Mouse (Mus musculus) midbrain, embryonic 14.5 days (tissue): Measurements from ENCODE around the gene C1qa. TPM values are rescaled to one million over a fixed set of nuclear protein-coding genes. Genes with fewer than 3 reads are reported as not detected.
A peak's percentile ranks its signal among the peaks of the same experiment; 100 is the strongest.

ENCODE experiments used
- ATAC-seq: fragments of 200-750 bp; cut with Nextera tagmentation; 2 replicates; pipeline ENCODE4 v1.8.0; 2017; ENCODE audit warnings: moderate number of reproducible peaks, moderate library complexity; ENCODE audit not compliant: low FRiP score, low TSS enrichment
- DNase-seq: peaks from one replicate; pipeline ENCODE4 v3.0.0-alpha.2; 2015
- H3K27ac ChIP-seq: fragments of 300-500 bp; sonication (generic); replicated peaks from 2 replicates; pipeline ENCODE4 v1.5.1; 2014; ENCODE audit warnings: mild to moderate bottlenecking, low read depth, low read length, moderate library complexity
- H3K27me3 ChIP-seq: fragments of 300-500 bp; sonication (generic); 2 replicates; pipeline ENCODE4 v1.6.1; 2014; ENCODE audit warnings: low read length, control low read depth, mixed read lengths; ENCODE audit not compliant: control insufficient read depth, insufficient read depth
- H3K36me3 ChIP-seq: fragments of 300-500 bp; sonication (generic); 2 replicates; pipeline ENCODE4 v1.6.1; 2014; ENCODE audit warnings: low read length, control low read depth; ENCODE audit not compliant: control insufficient read depth, insufficient read depth
- H3K4me1 ChIP-seq: fragments of 300-500 bp; sonication (generic); 2 replicates; pipeline ENCODE4 v1.6.1; 2014; ENCODE audit warnings: mild to moderate bottlenecking, antibody characterized with exemption, low read length, control low read depth; ENCODE audit not compliant: control insufficient read depth, insufficient read depth
- H3K4me2 ChIP-seq: fragments of 300-500 bp; sonication (generic); 2 replicates; pipeline ENCODE4 v1.6.1; 2014; ENCODE audit warnings: mild to moderate bottlenecking, low read length, moderate library complexity
- H3K4me3 ChIP-seq: fragments of 300-500 bp; sonication (generic); replicated peaks from 2 replicates; pipeline ENCODE4 v1.5.1; 2014; ENCODE audit warnings: low read depth, low read length
- H3K9ac ChIP-seq: fragments of 300-500 bp; sonication (generic); replicated peaks from 2 replicates; pipeline ENCODE4 v1.6.1; 2014; ENCODE audit warnings: mild to moderate bottlenecking, low read length, moderate library complexity
- H3K9me3 ChIP-seq: fragments of 300-500 bp; sonication (generic); 2 replicates; pipeline ENCODE4 v1.6.1; 2016; ENCODE audit warnings: low read length, control low read depth, mixed read lengths; ENCODE audit not compliant: control insufficient read depth
- WGBS: fragments of 180-500 bp; shearing (Covaris S2); extraction: QIAGEN DNeasy Blood & Tissue Kit; methylation state at CpG from one replicate; pipeline ENCODE4 v1.1.7; 2014; 5-methylcytosine and 5-hydroxymethylcytosine counted together
- polyA plus RNA-seq: library from polyadenylated mRNA; unstranded; fragments of >200 nt; fragmentation: Nextera tagmentation; extraction: Ambion mirVana; gene quantifications from 2 replicates; pipeline ENCODE4 v1.2.1, GENCODE M21; 2014

C1qa gene
- polyA plus RNA-seq, 1 experiment from 2014 or later, result 23.0 TPM

GRCm38 (mm10) chr4:136911804-136912203, 13.2 kb upstream of the C1qa start:
- H3K36me3 ChIP-seq, result no peaks in the 10 kb centered on the region
- H3K9me3 ChIP-seq, result no peaks in the 10 kb centered on the region
- no peak overlapping the region for H3K9ac ChIP-seq
- no peak overlapping the region for H3K4me3 ChIP-seq
- H3K27me3 ChIP-seq, result peaks cover 14% of the 10 kb centered on the region; the same call in 1 of the 2 replicates
- 35% methylated on average over 9 of the region's 9 CpGs for WGBS
- ATAC-seq (no peak), DNase-seq (no peak)
- peak overlapping the region; percentile 70 for H3K27ac ChIP-seq
- peaks cover 26% of the 10 kb centered on the region for H3K4me1 ChIP-seq
- H3K4me2 ChIP-seq, result peak overlapping the region; percentile 32

- peaks cover 19% of the 10 kb centered on the region; the same call in 1 of the 2 replicates for H3K27me3 ChIP-seq
- no peak overlapping the region for H3K9ac ChIP-seq
- 2% methylated on average over 17 of the region's 17 CpGs for WGBS
- no peaks in the 10 kb centered on the region for H3K9me3 ChIP-seq
- H3K27ac ChIP-seq, result peak overlapping the region; percentile 70
- H3K4me1 ChIP-seq, result peaks cover 23% of the 10 kb centered on the region
- ATAC-seq (peak; percentile 78), DNase-seq (peak; percentile 80)
- peak overlapping the region; percentile 32 for H3K4me2 ChIP-seq
- no peak overlapping the region for H3K4me3 ChIP-seq
- no peaks in the 10 kb centered on the region for H3K36me3 ChIP-seq
Measured at GRCm38 (mm10) chr4:136911211-136911646, 12.6 kb upstream of the C1qa start.

GRCm38 (mm10) chr4:136907809-136908208, 9.2 kb upstream of the C1qa start:
- Histone ChIP-seq H3K27me3 (peaks cover 33% of the 10 kb centered on the region; the same call in 1 of the 2 replicates), H3K4me1 (peaks cover 34% of the 10 kb centered on the region), H3K9me3 (no peaks in the 10 kb centered on the region), H3K9ac (no peak overlapping the region), H3K4me2 (no peak overlapping the region), H3K27ac (no peak overlapping the region), H3K4me3 (no peak overlapping the region), H3K36me3 (no peaks in the 10 kb centered on the region)
- DNase-seq (no peak), ATAC-seq (no peak)

GRCm38 (mm10) chr4:136907033-136907432, 8.4 kb upstream of the C1qa start:
- no peaks in the 10 kb centered on the region for H3K9me3 ChIP-seq
- H3K27me3 ChIP-seq, result peaks cover 39% of the 10 kb centered on the region; the same call in 1 of the 2 replicates
- no peak overlapping the region for H3K4me3 ChIP-seq
- DNase-seq (peak; percentile 74), ATAC-seq (no peak)
- no peak overlapping the region for H3K27ac ChIP-seq
- H3K9ac ChIP-seq, result no peak overlapping the region
- H3K4me2 ChIP-seq, result no peak overlapping the region
- peaks cover 26% of the 10 kb centered on the region for H3K4me1 ChIP-seq
- 12% methylated on average over 7 of the region's 7 CpGs for WGBS
- H3K36me3 ChIP-seq, result no peaks in the 10 kb centered on the region

GRCm38 (mm10) chr4:136904767-136905539, 6.3 kb upstream of the C1qa start:
- Histone ChIP-seq H3K4me1 (peaks cover 13% of the 10 kb centered on the region), H3K27ac (no peak overlapping the region; the same call in 1 of the 2 replicates), H3K36me3 (no peaks in the 10 kb centered on the region), H3K9ac (no peak overlapping the region; the same call in 1 of the 2 replicates), H3K4me2 (peak overlapping the region; percentile 36), H3K27me3 (peaks cover 35% of the 10 kb centered on the region; the same call in 1 of the 2 replicates), H3K9me3 (no peaks in the 10 kb centered on the region), H3K4me3 (no peak overlapping the region)
- under 1% methylated on average over 23 of the region's 23 CpGs for WGBS
- DNase-seq, result peak; percentile 70
- 0 out of 2 replicates have a peak, but pooled peaks have one; percentile 50 for ATAC-seq

- Histone ChIP-seq H3K36me3 (no peaks in the 10 kb centered on the region), H3K4me1 (no peaks in the 10 kb centered on the region), H3K27me3 (peaks cover 33% of the 10 kb centered on the region), H3K4me2 (no peak overlapping the region), H3K27ac (no peak overlapping the region), H3K9ac (no peak overlapping the region), H3K4me3 (no peak overlapping the region), H3K9me3 (no peaks in the 10 kb centered on the region)
- DNase-seq, result no peak
- 65% methylated on average over 7 of the region's 7 CpGs for WGBS
- no peak for ATAC-seq
Measured at GRCm38 (mm10) chr4:136899154-136899553, 551 bp upstream of the C1qa start.

GRCm38 (mm10) chr4:136898084-136898598, 462 bp downstream of the C1qa start:
- ATAC-seq, result no peak
- peaks cover 37% of the 10 kb centered on the region for H3K27me3 ChIP-seq
- DNase-seq, result no peak
- no peak overlapping the region for H3K4me3 ChIP-seq
- H3K9me3 ChIP-seq, result no peaks in the 10 kb centered on the region
- no peak overlapping the region for H3K9ac ChIP-seq
- no peaks in the 10 kb centered on the region for H3K36me3 ChIP-seq
- WGBS, result 68% methylated on average over 9 of the region's 9 CpGs
- no peak overlapping the region for H3K4me2 ChIP-seq
- no peaks in the 10 kb centered on the region for H3K4me1 ChIP-seq
- H3K27ac ChIP-seq, result no peak overlapping the region

- Histone ChIP-seq H3K4me2 (no peak overlapping the region; the same call in 1 of the 2 replicates), H3K27me3 (peaks cover 35% of the 10 kb centered on the region), H3K9me3 (no peaks in the 10 kb centered on the region), H3K4me3 (no peak overlapping the region), H3K9ac (peak overlapping the region; percentile 23; the same call in 1 of the 2 replicates), H3K4me1 (no peaks in the 10 kb centered on the region), H3K36me3 (no peaks in the 10 kb centered on the region), H3K27ac (no peak overlapping the region)
- no peak for DNase-seq
- WGBS, result 35% methylated on average over 10 of the region's 10 CpGs
- ATAC-seq, result no peak
Measured at GRCm38 (mm10) chr4:136896461-136896860, 2.1 kb downstream of the C1qa start.
